Mouse (Mus musculus) heart, embryonic 13.5 days (tissue): ENCODE measurements at regions not wholly inside any gene's neighbourhood (a gene's known extent, or its start where the extent isn't known, plus 50 kb on each side); places are given as distances from the start of the nearest gene placed in this dataset.

ENCODE experiments used
- ATAC-seq: fragments of 200-750 bp; cut with Nextera tagmentation; 2 replicates; pipeline ENCODE4 v1.8.0; 2017; ENCODE audit warnings: moderate TSS enrichment; ENCODE audit not compliant: insufficient number of reproducible peaks, low FRiP score, low TSS enrichment; ENCODE audit errors: extremely low read depth
- H3K27ac ChIP-seq: fragments of 300-500 bp; sonication (generic); replicated peaks from 2 replicates; pipeline ENCODE4 v1.5.1; 2015; ENCODE audit warnings: moderate library complexity, mild to moderate bottlenecking, inconsistent platforms
- H3K27me3 ChIP-seq: fragments of 300-500 bp; sonication (generic); replicated peaks from 2 replicates; pipeline ENCODE4 v1.6.1; 2015; ENCODE audit warnings: mild to moderate bottlenecking, inconsistent platforms
- H3K36me3 ChIP-seq: fragments of 300-500 bp; sonication (generic); 2 replicates; pipeline ENCODE4 v1.6.1; 2015; ENCODE audit warnings: mild to moderate bottlenecking, inconsistent platforms
- H3K4me1 ChIP-seq: fragments of 300-500 bp; sonication (generic); 2 replicates; pipeline ENCODE4 v1.6.1; 2015; ENCODE audit warnings: inconsistent platforms
- H3K4me2 ChIP-seq: fragments of 300-500 bp; sonication (generic); 2 replicates; pipeline ENCODE4 v1.6.1; 2015; ENCODE audit warnings: inconsistent platforms, mild to moderate bottlenecking, moderate library complexity
- H3K4me3 ChIP-seq: fragments of 300-500 bp; sonication (generic); 2 replicates; pipeline ENCODE4 v1.5.1; 2015; ENCODE audit warnings: moderate library complexity, mild to moderate bottlenecking, inconsistent platforms
- H3K9ac ChIP-seq: fragments of 300-500 bp; sonication (generic); 2 replicates; pipeline ENCODE4 v1.6.1; 2015; ENCODE audit warnings: inconsistent platforms, mild to moderate bottlenecking, moderate library complexity
- H3K9me3 ChIP-seq: fragments of 300-500 bp; sonication (generic); 2 replicates; pipeline ENCODE4 v1.6.1; 2016; ENCODE audit warnings: inconsistent platforms
- WGBS: fragments of 180-500 bp; shearing (Covaris S2); methylation state at CpG from one replicate; pipeline ENCODE4 v1.1.7; 2015; ENCODE audit warnings: mixed read lengths; 5-methylcytosine and 5-hydroxymethylcytosine counted together

GRCm38 (mm10) chr8:8114604-8115003 is 546.4 kb downstream of the Efnb2 start:
- Histone ChIP-seq H3K4me3 (no peak overlapping the region), H3K36me3 (no peaks in the 10 kb centered on the region), H3K4me1 (peaks cover 20% of the 10 kb centered on the region), H3K9ac (no peak overlapping the region), H3K4me2 (no peak overlapping the region), H3K27ac (no peak overlapping the region), H3K27me3 (no peaks in the 10 kb centered on the region), H3K9me3 (no peaks in the 10 kb centered on the region)
- ATAC-seq, result no peak
- 75% methylated on average over 3 of the region's 3 CpGs for WGBS

- Histone ChIP-seq H3K27ac (no peak overlapping the region), H3K36me3 (no peaks in the 10 kb centered on the region), H3K4me1 (peaks cover 13% of the 10 kb centered on the region), H3K9me3 (no peaks in the 10 kb centered on the region), H3K9ac (no peak overlapping the region), H3K4me3 (no peak overlapping the region), H3K27me3 (no peaks in the 10 kb centered on the region), H3K4me2 (no peak overlapping the region)
- 30% methylated on average over 2 of the region's 2 CpGs for WGBS
- peak; percentile 58 for ATAC-seq
These were observed 551.2 kb downstream of the Efnb2 start for GRCm38 (mm10) chr8:8109785-8110350.

GRCm38 (mm10) chr8:8103492-8103891 is 557.5 kb downstream of the Efnb2 start:
- Histone ChIP-seq H3K36me3 (no peaks in the 10 kb centered on the region), H3K27ac (no peak overlapping the region), H3K9me3 (no peaks in the 10 kb centered on the region), H3K4me1 (0 out of 2 replicates have a peak, but pooled peaks cover 3% of the 10 kb centered on the region), H3K27me3 (no peaks in the 10 kb centered on the region), H3K9ac (no peak overlapping the region), H3K4me3 (no peak overlapping the region), H3K4me2 (no peak overlapping the region)
- no peak for ATAC-seq
- 72% methylated on average over 3 of the region's 3 CpGs for WGBS

- no peak overlapping the region for H3K27ac ChIP-seq
- 0 out of 2 replicates have a peak, but pooled peaks cover 3% of the 10 kb centered on the region for H3K4me1 ChIP-seq
- H3K9me3 ChIP-seq, result no peaks in the 10 kb centered on the region
- no peaks in the 10 kb centered on the region for H3K36me3 ChIP-seq
- 69% methylated on average over 6 of the region's 6 CpGs for WGBS
- no peak overlapping the region for H3K4me3 ChIP-seq
- no peak overlapping the region for H3K9ac ChIP-seq
- H3K27me3 ChIP-seq, result no peaks in the 10 kb centered on the region
- H3K4me2 ChIP-seq, result no peak overlapping the region
- no peak for ATAC-seq
These were observed 558.9 kb downstream of the Efnb2 start for GRCm38 (mm10) chr8:8102010-8102727.

GRCm38 (mm10) chr8:8092551-8092950 is 568.5 kb downstream of the Efnb2 start:
- no peaks in the 10 kb centered on the region for H3K4me1 ChIP-seq
- no peak overlapping the region for H3K4me2 ChIP-seq
- H3K9me3 ChIP-seq, result no peaks in the 10 kb centered on the region
- no peak overlapping the region for H3K27ac ChIP-seq
- H3K36me3 ChIP-seq, result no peaks in the 10 kb centered on the region
- H3K9ac ChIP-seq, result no peak overlapping the region
- no peaks in the 10 kb centered on the region for H3K27me3 ChIP-seq
- ATAC-seq, result no peak
- H3K4me3 ChIP-seq, result no peak overlapping the region

- ATAC-seq, result no peak
- WGBS, result 59% methylated on average over 2 of the region's 2 CpGs
- H3K4me3 ChIP-seq, result no peak overlapping the region
These were observed 576.4 kb downstream of the Efnb2 start for GRCm38 (mm10) chr8:8084652-8085051.

GRCm38 (mm10) chr8:8064074-8064473 is 597.0 kb downstream of the Efnb2 start:
- Histone ChIP-seq H3K9me3 (no peaks in the 10 kb centered on the region), H3K27ac (no peak overlapping the region), H3K4me3 (no peak overlapping the region), H3K36me3 (no peaks in the 10 kb centered on the region), H3K27me3 (no peaks in the 10 kb centered on the region), H3K4me1 (no peaks in the 10 kb centered on the region), H3K9ac (no peak overlapping the region), H3K4me2 (no peak overlapping the region)
- no peak for ATAC-seq
- WGBS, result 81% methylated on average over 2 of the region's 2 CpGs

More at GRCm38 (mm10) chr8:8084652-8085051, 576.4 kb downstream of the Efnb2 start:
- Histone ChIP-seq H3K27me3 (no peaks in the 10 kb centered on the region), H3K4me1 (no peaks in the 10 kb centered on the region), H3K4me2 (no peak overlapping the region), H3K27ac (no peak overlapping the region), H3K9ac (no peak overlapping the region), H3K36me3 (no peaks in the 10 kb centered on the region), H3K9me3 (peaks cover 4% of the 10 kb centered on the region; the same call in 1 of the 2 replicates)

GRCm38 (mm10) chr8:8054224-8054916 is 606.7 kb downstream of the Efnb2 start:
- no peaks in the 10 kb centered on the region for H3K36me3 ChIP-seq
- no peak overlapping the region for H3K9ac ChIP-seq
- 0 out of 2 replicates have a peak, but pooled peaks cover 4% of the 10 kb centered on the region for H3K4me1 ChIP-seq
- no peak overlapping the region for H3K4me3 ChIP-seq
- ATAC-seq, result no peak
- H3K27ac ChIP-seq, result no peak overlapping the region
- H3K9me3 ChIP-seq, result no peaks in the 10 kb centered on the region
- no peaks in the 10 kb centered on the region for H3K27me3 ChIP-seq
- 79% methylated on average over 4 of the region's 4 CpGs for WGBS
- no peak overlapping the region for H3K4me2 ChIP-seq

GRCm38 (mm10) chr8:8051186-8051585 is 609.9 kb downstream of the Efnb2 start:
- no peak overlapping the region for H3K27ac ChIP-seq
- 0 out of 2 replicates have a peak, but pooled peaks cover 4% of the 10 kb centered on the region for H3K4me1 ChIP-seq
- ATAC-seq, result no peak
- no peak overlapping the region for H3K4me3 ChIP-seq
- WGBS, result 42% methylated on average over 3 of the region's 3 CpGs
- no peak overlapping the region for H3K9ac ChIP-seq
- no peaks in the 10 kb centered on the region for H3K36me3 ChIP-seq
- no peaks in the 10 kb centered on the region for H3K27me3 ChIP-seq
- H3K9me3 ChIP-seq, result no peaks in the 10 kb centered on the region
- no peak overlapping the region for H3K4me2 ChIP-seq

GRCm38 (mm10) chr8:8050778-8051177 is 610.3 kb downstream of the Efnb2 start:
- WGBS, result 66% methylated on average over 3 of the region's 3 CpGs
- Histone ChIP-seq H3K4me2 (no peak overlapping the region), H3K9me3 (no peaks in the 10 kb centered on the region), H3K27me3 (no peaks in the 10 kb centered on the region), H3K27ac (no peak overlapping the region), H3K4me1 (0 out of 2 replicates have a peak, but pooled peaks cover 4% of the 10 kb centered on the region), H3K4me3 (no peak overlapping the region), H3K36me3 (no peaks in the 10 kb centered on the region), H3K9ac (no peak overlapping the region)
- ATAC-seq, result no peak

GRCm38 (mm10) chr8:8044926-8045325 is 616.1 kb downstream of the Efnb2 start:
- no peak overlapping the region for H3K4me3 ChIP-seq
- ATAC-seq, result no peak
- H3K9me3 ChIP-seq, result no peaks in the 10 kb centered on the region
- H3K27me3 ChIP-seq, result no peaks in the 10 kb centered on the region
- H3K4me1 ChIP-seq, result no peaks in the 10 kb centered on the region
- 68% methylated on average over 1 of the region's 1 CpGs for WGBS
- H3K4me2 ChIP-seq, result no peak overlapping the region
- H3K36me3 ChIP-seq, result no peaks in the 10 kb centered on the region
- no peak overlapping the region for H3K27ac ChIP-seq
- no peak overlapping the region for H3K9ac ChIP-seq
